Mouse (Mus musculus) frontal cortex, postnatal 10 days (tissue): ENCODE data around the gene Glo1.
A peak's percentile ranks its signal among the peaks of the same experiment; 100 is the strongest.

Source experiments
- DNase-seq, 2 experiments: peaks; one replicate each; pipeline ENCODE4 v3.0.0; 2022; ENCODE audit warnings: low spot score in 2 of 2, mixed read lengths in 1 of 2

The Glo1 gene

GRCm38 (mm10) chr17:30612075-30612859, 14.4 kb downstream of the Glo1 start:
- DNase-seq = peak; percentile 99 to 100

GRCm38 (mm10) chr17:30611221-30612074, 15.2 kb downstream of the Glo1 start:
- no peak for DNase-seq

- DNase-seq = no peak
These were observed 15.9 kb downstream of the Glo1 start for GRCm38 (mm10) chr17:30610739-30611138.

GRCm38 (mm10) chr17:30609980-30610307, 16.7 kb downstream of the Glo1 start:
- DNase-seq = no peak

GRCm38 (mm10) chr17:30609305-30609979, 17.2 kb downstream of the Glo1 start:
- DNase-seq = no peak

GRCm38 (mm10) chr17:30607909-30608495, 18.7 kb downstream of the Glo1 start:
- DNase-seq = no peak

- no peak for DNase-seq
These were observed 19.3 kb downstream of the Glo1 start for GRCm38 (mm10) chr17:30607330-30607729.

- no peak for DNase-seq
These were observed 20.0 kb downstream of the Glo1 start for GRCm38 (mm10) chr17:30606634-30607081.

- no peak for DNase-seq
These were observed 20.5 kb downstream of the Glo1 start for GRCm38 (mm10) chr17:30606206-30606605.

- no peak for DNase-seq
These were observed 21.7 kb downstream of the Glo1 start for GRCm38 (mm10) chr17:30605001-30605400.

GRCm38 (mm10) chr17:30604296-30604695, 22.4 kb downstream of the Glo1 start:
- no peak for DNase-seq

GRCm38 (mm10) chr17:30602175-30602574, 24.5 kb downstream of the Glo1 start:
- DNase-seq = no peak

- no peak for DNase-seq
These were observed 28.4 kb downstream of the Glo1 start for GRCm38 (mm10) chr17:30598300-30598699.

GRCm38 (mm10) chr17:30597786-30598185, 28.9 kb downstream of the Glo1 start:
- no peak for DNase-seq

- DNase-seq = no peak
These were observed 31.8 kb downstream of the Glo1 start for GRCm38 (mm10) chr17:30594846-30595245.

GRCm38 (mm10) chr17:30594407-30594806, 32.3 kb downstream of the Glo1 start:
- no peak for DNase-seq

- DNase-seq = peak; percentile 63 to 68
These were observed 36.1 kb downstream of the Glo1 start for GRCm38 (mm10) chr17:30590417-30591198.

GRCm38 (mm10) chr17:30583258-30584001, 43.2 kb downstream of the Glo1 start:
- DNase-seq = no peak

GRCm38 (mm10) chr17:30582313-30582712, 44.4 kb downstream of the Glo1 start:
- no peak for DNase-seq

GRCm38 (mm10) chr17:30581201-30581600, 45.5 kb downstream of the Glo1 start:
- DNase-seq = no peak
